Mouse (Mus musculus) limb, embryonic 14.5 days (tissue): Measurements from ENCODE around the gene Tbxas1. TPM values are rescaled to one million over a fixed set of nuclear protein-coding genes. Genes with fewer than 3 reads are reported as not detected.

Experiments used
- ATAC-seq: fragments of 200-750 bp; cut with Nextera tagmentation; 2 replicates; pipeline ENCODE4 v1.8.0; 2017; ENCODE audit warnings: low read depth, moderate number of reproducible peaks, moderate TSS enrichment; ENCODE audit not compliant: low FRiP score
- DNase-seq: peaks from one replicate; pipeline ENCODE4 v3.0.0-alpha.2; 2015; ENCODE audit warnings: low spot score
- H3K27ac ChIP-seq: fragments of 300-500 bp; sonication (generic); replicated peaks from 2 replicates; pipeline ENCODE4 v1.5.1; 2014; ENCODE audit warnings: low read depth, mild to moderate bottlenecking, low read length, moderate library complexity, mixed read lengths
- H3K27me3 ChIP-seq: fragments of 300-500 bp; sonication (generic); 2 replicates; pipeline ENCODE4 v1.6.1; 2014; ENCODE audit warnings: low read length, mixed read lengths; ENCODE audit not compliant: control insufficient read depth, insufficient read depth
- H3K36me3 ChIP-seq: fragments of 300-500 bp; sonication (generic); 2 replicates; pipeline ENCODE4 v1.6.1; 2014; ENCODE audit warnings: mild to moderate bottlenecking, low read length, moderate library complexity, mixed read lengths; ENCODE audit not compliant: control insufficient read depth, insufficient read depth
- H3K4me1 ChIP-seq: fragments of 300-500 bp; sonication (generic); 2 replicates; pipeline ENCODE4 v1.6.1; 2014; ENCODE audit warnings: antibody characterized with exemption, low read length, mixed read lengths; ENCODE audit not compliant: control insufficient read depth, insufficient read depth
- H3K4me2 ChIP-seq: fragments of 300-500 bp; sonication (generic); replicated peaks from 2 replicates; pipeline ENCODE4 v1.6.1; 2014; ENCODE audit warnings: low read depth, mild to moderate bottlenecking, low read length, moderate library complexity; ENCODE audit not compliant: severe bottlenecking
- H3K4me3 ChIP-seq: fragments of 300-500 bp; sonication (generic); replicated peaks from 2 replicates; pipeline ENCODE4 v1.5.1; 2014; ENCODE audit warnings: low read length
- H3K9ac ChIP-seq: fragments of 300-500 bp; sonication (generic); 2 replicates; pipeline ENCODE4 v1.6.1; 2014; ENCODE audit warnings: mild to moderate bottlenecking, low read depth, low read length, moderate library complexity; ENCODE audit not compliant: severe bottlenecking
- H3K9me3 ChIP-seq: fragments of 300-500 bp; sonication (generic); 2 replicates; pipeline ENCODE4 v1.6.1; 2016; ENCODE audit warnings: low read length; ENCODE audit not compliant: control insufficient read depth
- POLR2A ChIP-seq: fragments of 200-500 bp; IDR thresholded peaks from 2 replicates; pipeline ENCODE4 v1.8.0; 2012; ENCODE audit warnings: inconsistent platforms, mild to moderate bottlenecking, moderate library complexity, borderline replicate concordance; ENCODE audit not compliant: insufficient read depth, insufficient read length; ENCODE audit errors: extremely low read depth
- WGBS: fragments of 180-500 bp; shearing (Covaris S2); extraction: QIAGEN DNeasy Blood & Tissue Kit; methylation state at CpG from one replicate; pipeline ENCODE4 v1.1.7; 2014; 5-methylcytosine and 5-hydroxymethylcytosine counted together
- polyA plus RNA-seq, 2 experiments: library from polyadenylated mRNA; depleted of rRNA in 1 of 2; stranded (reverse) in 1 of 2; unstranded in 1 of 2; fragments of >200 nt; fragmentation: Nextera tagmentation in 1 of 2; extraction: Ambion mirVana in 1 of 2; gene quantifications; 2 replicates each; pipeline versions ENCODE4 v1.2.1 to v1.2.3; 2012 to 2014

Tbxas1 gene
- polyA plus RNA-seq, 2 experiments: 1.8 to 2.6 TPM

DNA sequence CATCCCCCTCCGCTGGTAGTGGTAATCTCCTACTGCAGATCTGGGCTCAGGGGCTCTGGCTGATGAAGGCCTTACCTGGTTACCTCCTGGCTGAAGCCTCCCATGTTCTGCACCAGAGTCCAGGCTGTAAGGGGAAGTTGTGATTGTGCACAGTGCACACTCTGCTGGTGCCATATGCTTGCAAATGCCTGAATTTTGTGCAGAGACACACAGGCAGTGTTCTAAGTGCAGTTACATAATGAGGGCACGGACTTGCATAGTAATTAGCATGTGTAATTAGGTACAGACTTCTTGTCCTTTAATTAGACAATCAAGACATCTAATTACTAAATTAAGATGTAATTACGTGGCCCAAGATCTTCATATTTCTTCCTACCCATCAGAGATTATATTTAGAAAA, 70.5 kb downstream of the Tbxas1 start:
- Histone ChIP-seq H3K9ac (no peak overlapping the region), H3K27me3 (no peaks in the 10 kb centered on the region), H3K4me1 (no peaks in the 10 kb centered on the region), H3K4me3 (no peak overlapping the region), H3K36me3 (no peaks in the 10 kb centered on the region), H3K4me2 (no peak overlapping the region), H3K27ac (no peak overlapping the region), H3K9me3 (no peaks in the 10 kb centered on the region)
- no peak for DNase-seq
- TF ChIP-seq POLR2A: no peak
- ATAC-seq: no peak
- 81% methylated on average over 3 of the region's 3 CpGs for WGBS

DNA sequence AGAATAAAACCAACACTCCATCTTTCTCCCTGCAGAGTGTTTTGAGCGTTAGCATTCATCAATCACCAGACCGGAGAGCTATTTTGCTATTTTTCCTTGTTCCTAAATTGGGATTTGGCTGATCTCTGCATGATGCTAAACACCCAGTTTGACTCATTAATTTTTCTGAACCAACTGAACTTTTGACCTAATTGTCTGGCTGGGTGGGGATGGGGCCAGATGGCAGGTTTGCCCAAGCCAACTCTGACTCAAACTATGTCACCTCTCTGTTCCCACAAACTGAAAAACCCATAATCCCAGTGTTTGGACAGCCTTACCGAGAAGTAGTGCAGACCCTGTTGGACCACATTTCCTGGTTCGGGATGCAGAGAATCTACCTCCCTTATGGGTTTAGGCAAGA, 72.1 kb downstream of the Tbxas1 start:
- Histone ChIP-seq H3K4me2 (no peak overlapping the region), H3K4me3 (no peak overlapping the region), H3K27ac (no peak overlapping the region), H3K9me3 (no peaks in the 10 kb centered on the region), H3K4me1 (peaks cover 3% of the 10 kb centered on the region; the same call in 1 of the 2 replicates), H3K36me3 (no peaks in the 10 kb centered on the region), H3K9ac (no peak overlapping the region), H3K27me3 (no peaks in the 10 kb centered on the region)
- TF ChIP-seq POLR2A: no peak
- ATAC-seq (no peak), DNase-seq (no peak)
- WGBS: 89% methylated on average over 4 of the region's 4 CpGs

DNA sequence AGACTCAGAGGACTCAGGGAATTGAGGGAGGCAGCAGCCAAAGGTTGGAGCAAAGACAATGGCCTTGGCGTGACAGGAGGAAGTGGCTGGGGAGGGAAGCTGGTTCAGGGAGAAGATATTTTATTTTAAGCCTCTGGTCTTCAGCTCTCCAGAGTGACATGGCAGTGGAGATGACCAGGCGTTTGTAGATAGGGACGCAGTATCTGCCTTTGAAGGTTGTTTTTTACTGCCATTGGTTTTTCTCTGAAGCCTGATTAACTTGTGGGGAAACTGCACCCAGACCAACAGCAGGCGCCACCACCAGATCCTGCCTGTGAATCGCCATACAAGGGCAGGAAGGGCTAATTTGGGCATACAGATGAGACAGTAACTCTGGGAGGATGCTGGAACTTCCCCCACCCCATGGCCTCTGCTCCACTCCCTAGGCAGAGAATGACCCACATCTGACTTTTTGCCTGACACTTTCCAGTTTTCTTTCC, 74.5 kb downstream of the Tbxas1 start:
- ATAC-seq (no peak), DNase-seq (no peak)
- Histone ChIP-seq H3K27ac (no peak overlapping the region), H3K4me1 (peaks cover 3% of the 10 kb centered on the region; the same call in 1 of the 2 replicates), H3K9ac (no peak overlapping the region), H3K4me3 (no peak overlapping the region), H3K4me2 (no peak overlapping the region), H3K36me3 (no peaks in the 10 kb centered on the region), H3K9me3 (no peaks in the 10 kb centered on the region), H3K27me3 (no peaks in the 10 kb centered on the region)
- TF ChIP-seq POLR2A: no peak
- 37% methylated on average over 5 of the region's 5 CpGs for WGBS

DNA sequence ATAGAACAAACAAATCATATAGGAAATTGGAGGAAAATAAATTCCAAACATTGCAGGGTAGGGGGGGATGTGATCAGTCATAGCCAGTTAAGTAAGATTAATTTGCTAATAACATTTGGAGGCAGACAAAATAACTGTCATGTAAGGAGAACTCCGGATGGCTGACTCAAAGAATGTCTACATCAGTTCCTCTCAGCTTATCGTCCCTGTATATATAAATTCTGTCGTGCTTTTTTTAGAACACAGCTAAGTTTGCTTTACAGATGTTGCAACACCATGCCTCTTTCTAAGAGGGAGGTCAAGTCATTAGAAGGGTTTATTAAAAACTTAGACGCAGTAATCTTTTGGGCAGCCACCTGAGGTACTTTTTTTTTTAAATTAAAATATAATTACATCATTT, 75.1 kb downstream of the Tbxas1 start:
- Histone ChIP-seq H3K9me3 (no peaks in the 10 kb centered on the region), H3K27me3 (no peaks in the 10 kb centered on the region), H3K4me3 (no peak overlapping the region), H3K4me2 (no peak overlapping the region), H3K4me1 (peaks cover 3% of the 10 kb centered on the region; the same call in 1 of the 2 replicates), H3K36me3 (no peaks in the 10 kb centered on the region), H3K27ac (no peak overlapping the region), H3K9ac (no peak overlapping the region)
- TF ChIP-seq POLR2A: no peak
- 48% methylated on average over 4 of the region's 4 CpGs for WGBS
- DNase-seq: no peak
- no peak for ATAC-seq

DNA sequence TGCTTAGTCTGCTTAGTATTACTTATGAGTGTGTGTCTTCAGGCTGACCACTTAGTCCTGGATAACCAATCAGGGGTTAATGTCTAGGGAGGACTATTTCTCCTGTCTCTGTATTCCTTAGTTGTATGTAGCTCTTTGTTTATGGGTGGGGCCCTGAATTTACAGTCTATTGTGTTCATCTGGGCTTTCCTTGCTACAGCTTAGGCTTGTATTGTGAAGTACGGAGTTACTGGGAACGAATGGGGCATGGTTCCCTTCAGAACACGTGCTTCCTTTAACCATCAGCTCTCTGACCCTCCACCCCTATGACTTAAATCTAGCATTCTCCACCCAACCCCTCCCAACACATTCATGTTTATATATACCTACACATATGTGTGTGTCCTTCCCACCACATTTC, 75.6 kb downstream of the Tbxas1 start:
- ATAC-seq: no peak

DNA sequence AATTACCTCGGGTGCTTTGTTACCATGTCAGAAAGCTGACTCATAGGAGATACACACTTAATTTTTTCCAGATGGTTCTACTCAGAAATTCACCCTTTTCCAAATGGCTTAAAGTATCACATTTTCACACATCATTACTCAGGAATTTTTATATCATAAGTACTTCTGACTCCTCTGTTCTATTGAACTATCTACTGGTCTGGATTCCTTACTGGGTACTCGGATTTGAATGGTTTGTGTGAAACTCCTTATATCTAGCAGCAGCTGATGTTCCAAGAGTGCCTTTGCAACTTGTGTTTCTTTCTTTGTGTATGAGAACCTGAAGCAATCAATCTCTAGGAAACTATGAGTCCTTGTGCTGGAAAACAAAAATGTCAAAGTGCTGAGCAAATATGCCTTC, 81.4 kb downstream of the Tbxas1 start:
- Histone ChIP-seq H3K27me3 (no peaks in the 10 kb centered on the region), H3K4me2 (no peak overlapping the region), H3K27ac (no peak overlapping the region), H3K4me1 (0 out of 2 replicates have a peak, but pooled peaks cover 3% of the 10 kb centered on the region), H3K36me3 (no peaks in the 10 kb centered on the region), H3K4me3 (no peak overlapping the region), H3K9ac (no peak overlapping the region), H3K9me3 (no peaks in the 10 kb centered on the region)
- WGBS: 55% methylated on average over 2 of the region's 2 CpGs
- TF ChIP-seq POLR2A: no peak
- DNase-seq (no peak), ATAC-seq (no peak)

More for the DNA sequence above, 75.6 kb downstream of the Tbxas1 start:
- H3K4me2 ChIP-seq: no peak overlapping the region
- H3K27me3 ChIP-seq: no peaks in the 10 kb centered on the region
- no peak overlapping the region for H3K27ac ChIP-seq
- no peaks in the 10 kb centered on the region for H3K9me3 ChIP-seq
- no peak for DNase-seq
- 46% methylated on average over 3 of the region's 3 CpGs for WGBS
- no peaks in the 10 kb centered on the region for H3K36me3 ChIP-seq
- H3K4me1 ChIP-seq: peaks cover 3% of the 10 kb centered on the region; the same call in 1 of the 2 replicates
- TF ChIP-seq POLR2A: no peak
- no peak overlapping the region for H3K9ac ChIP-seq
- no peak overlapping the region for H3K4me3 ChIP-seq
